Mouse (Mus musculus) heart, postnatal 0 days (tissue): Measurements from ENCODE around the gene Esyt3.

ENCODE experiments used
- CTCF ChIP-seq: IDR thresholded peaks from 2 replicates; pipeline ENCODE4 v1.5.1; 2016; ENCODE audit warnings: antibody characterized with exemption, control low read depth, low read depth
- EP300 ChIP-seq: IDR thresholded peaks from 2 replicates; pipeline ENCODE4 v1.6.1; 2016; ENCODE audit warnings: antibody characterized with exemption, low read depth

GRCm38 (mm10) chr9:99320006-99320405 is 38.4 kb downstream of the Esyt3 start:
- TF ChIP-seq CTCF (no peak), EP300 (no peak)
